10 mouse cellular contexts compared by ENCODE assay signal in genomic region chr4:4729427-4729826, GRCm38 (mm10).
DNase-seq lines count a peak whose midpoint lies in the region; ATAC-seq and TF ChIP-seq lines count a peak whose summit lies in the region.
"Had no signal": no experiment of that assay in that cellular context is flagged by ENCODE, and none has a peak within 500 bp of the region (broad histone marks: within the 10 kb centered on the region; RNA-seq: fewer than 3 reads in every experiment).

No protein-coding gene starts in this region.

- TF ChIP-seq EP300 in liver, postnatal 0 days (IDR thresholded peaks at IDR 0.05; ENCODE audit: low read depth), result no peak

- DNase-seq in cerebellum, postnatal 10 days, result peak; percentile 19 to 23
- no peak for DNase-seq in cerebellum, adult 9-10 months
- DNase-seq in limb, embryonic 11.5 days (ENCODE audit: low spot score), result peak; percentile 25
- DNase-seq in limb, embryonic 10.5 days (ENCODE audit: low spot score), result no peak
- peak; percentile 59 for DNase-seq in R1 (ENCODE audit: low read depth, low spot score)
- no peak for DNase-seq in liver, postnatal 0 days
- DNase-seq in layer of hippocampus, adult 9-10 months (ENCODE audit: low spot score), result no peak
- DNase-seq in urinary bladder, postnatal 14 days (ENCODE audit: low spot score), result no peak
- DNase-seq: gastrocnemius, postnatal 10 days had no signal

- H3K27ac ChIP-seq in limb, embryonic 11.5 days (replicated peaks; ENCODE audit: low read depth, low read length), result no peak overlapping the region
- no peak overlapping the region for H3K27ac ChIP-seq in limb, embryonic 10.5 days
- H3K27ac ChIP-seq in liver, postnatal 0 days (ENCODE audit: low read depth), result no peak overlapping the region
- H3K27ac ChIP-seq: limb, embryonic 15.5 days had no signal

- WGBS in limb, embryonic 11.5 days, result 63% methylated on average over 3 of the region's 3 CpGs
- WGBS in limb, embryonic 10.5 days, result 50% methylated on average over 3 of the region's 3 CpGs
- 43% methylated on average over 3 of the region's 3 CpGs for WGBS in liver, postnatal 0 days (ENCODE audit: insufficient replicate concordance)

- H3K4me3 ChIP-seq in limb, embryonic 11.5 days (ENCODE audit: low read depth, low read length), result no peak overlapping the region
- H3K4me3 ChIP-seq in limb, embryonic 10.5 days, result no peak overlapping the region
- H3K4me3 ChIP-seq in liver, postnatal 0 days (ENCODE audit: low read depth, low read length), result no peak overlapping the region
- H3K4me3 ChIP-seq: limb, embryonic 15.5 days had no signal

- H3K4me1 ChIP-seq in limb, embryonic 11.5 days (ENCODE audit: control insufficient read depth, insufficient read depth, low read length), result no peaks in the 10 kb centered on the region
- H3K4me1 ChIP-seq in limb, embryonic 10.5 days, result no peaks in the 10 kb centered on the region
- H3K4me1 ChIP-seq in liver, postnatal 0 days (ENCODE audit: insufficient read depth), result no peaks in the 10 kb centered on the region
- H3K4me1 ChIP-seq: limb, embryonic 15.5 days had no signal

- no peak overlapping the region for H3K4me2 ChIP-seq in limb, embryonic 11.5 days (ENCODE audit: low read depth, severe bottlenecking)
- no peak overlapping the region for H3K4me2 ChIP-seq in liver, postnatal 0 days (ENCODE audit: low read depth, low read length)
- H3K4me2 ChIP-seq: limb, embryonic 15.5 days had no signal

- H3K9ac ChIP-seq in limb, embryonic 11.5 days (ENCODE audit: low read length), result no peak overlapping the region
- no peak overlapping the region for H3K9ac ChIP-seq in liver, postnatal 0 days (replicated peaks)
- H3K9ac ChIP-seq: limb, embryonic 15.5 days had no signal

- no peaks in the 10 kb centered on the region for H3K9me3 ChIP-seq in limb, embryonic 11.5 days (ENCODE audit: control insufficient read depth, low read length)
- no peaks in the 10 kb centered on the region for H3K9me3 ChIP-seq in limb, embryonic 10.5 days (replicated peaks)
- no peaks in the 10 kb centered on the region for H3K9me3 ChIP-seq in liver, postnatal 0 days (ENCODE audit: low read length)
- H3K9me3 ChIP-seq: limb, embryonic 15.5 days had no signal

- no peaks in the 10 kb centered on the region for H3K36me3 ChIP-seq in limb, embryonic 11.5 days (ENCODE audit: control insufficient read depth, insufficient read depth, low read length)
- no peaks in the 10 kb centered on the region for H3K36me3 ChIP-seq in limb, embryonic 10.5 days
- no peaks in the 10 kb centered on the region for H3K36me3 ChIP-seq in liver, postnatal 0 days (replicated peaks; ENCODE audit: insufficient read depth, low read length)
- H3K36me3 ChIP-seq: limb, embryonic 15.5 days had no signal

- H3K27me3 ChIP-seq in limb, embryonic 11.5 days (ENCODE audit: control insufficient read depth, insufficient read depth, low read length), result no peaks in the 10 kb centered on the region
- no peaks in the 10 kb centered on the region for H3K27me3 ChIP-seq in limb, embryonic 10.5 days (ENCODE audit: low read depth, poor library complexity, severe bottlenecking)
- H3K27me3 ChIP-seq in liver, postnatal 0 days (ENCODE audit: insufficient read depth, low read length), result no peaks in the 10 kb centered on the region
- H3K27me3 ChIP-seq: limb, embryonic 15.5 days had no signal

- ATAC-seq in limb, embryonic 11.5 days (ENCODE audit: insufficient number of reproducible peaks, low FRiP score, low TSS enrichment, low read depth), result no peak
- ATAC-seq in liver, postnatal 0 days, result no peak

- TF ChIP-seq CTCF in liver, postnatal 0 days (IDR thresholded peaks at IDR 0.05; ENCODE audit: low read depth), result peak; percentile 56

Comparison
In these comparisons a context has a peak if more than half of its experiments do, and no peak if none do; other contexts are left out.
1. DNase-seq: peak in cerebellum, postnatal 10 days (2 of 2), limb, embryonic 11.5 days (single experiment) and R1 (single experiment); none in cerebellum, adult 9-10 months (single experiment), limb, embryonic 10.5 days (single experiment), liver, postnatal 0 days (single experiment), layer of hippocampus, adult 9-10 months (single experiment) and urinary bladder, postnatal 14 days (single experiment).